Mouse (Mus musculus) testis, adult 2 months (tissue): ENCODE measurements at regions not wholly inside any gene's neighbourhood (a gene's known extent, or its start where the extent isn't known, plus 50 kb on each side); places are given as distances from the start of the nearest gene placed in this dataset.

Experiments used
- CTCF ChIP-seq: fragments of 200-500 bp; IDR thresholded peaks from 2 replicates; pipeline ENCODE4 v1.5.1; 2012; ENCODE audit warnings: low read depth, mild to moderate bottlenecking, inconsistent platforms, low read length, moderate library complexity; ENCODE audit not compliant: control insufficient read depth, insufficient read depth, insufficient replicate concordance
- POLR2A ChIP-seq: fragments of 200-500 bp; IDR thresholded peaks from 2 replicates; pipeline ENCODE4 v1.6.1; 2012; ENCODE audit warnings: low read depth, mild to moderate bottlenecking, inconsistent platforms, low read length, moderate library complexity; ENCODE audit not compliant: control insufficient read depth

DNA sequence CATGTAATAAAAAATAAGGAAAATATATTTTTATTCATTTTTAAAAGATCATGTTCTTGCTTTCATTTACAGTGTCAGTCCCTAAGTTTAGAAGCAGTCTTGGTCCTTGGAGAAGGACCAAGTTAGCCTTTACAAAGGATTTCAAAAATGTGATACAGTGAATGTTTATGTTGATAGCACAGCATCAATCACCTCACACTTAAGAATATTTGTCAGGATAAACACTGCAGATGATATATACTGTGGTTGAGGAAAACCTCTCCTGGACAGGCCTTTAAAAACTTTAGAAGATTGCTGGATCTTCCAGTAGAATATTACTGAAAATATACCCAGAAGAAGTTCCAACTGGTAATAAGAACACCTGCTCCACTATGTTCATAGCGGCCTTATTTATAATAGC is 420.4 kb downstream of the Tmem182 start:
- TF ChIP-seq POLR2A (no peak), CTCF (no peak)
